Mouse (Mus musculus): ENCODE data around the gene D8Ertd738e. TPM values are rescaled to one million over a fixed set of nuclear protein-coding genes. Genes with fewer than 3 reads are reported as not detected.

Gene D8Ertd738e
- polyA plus RNA-seq, 1 experiment from 2014 or later, result 388 TPM

- 87% methylated on average over 31 of the region's 31 CpGs for WGBS
- no peak overlapping the region for H3K4me3 ChIP-seq (replicated peaks; ENCODE audit: low read depth, low read length)
- DNase-seq (ENCODE audit: low spot score) (no peak), ATAC-seq (replicated peaks; ENCODE audit: low FRiP score, low read depth) (no peak)
- peaks cover 20% of the 10 kb centered on the region for H3K4me1 ChIP-seq (replicated peaks; ENCODE audit: insufficient read depth, low read length)
- no peak overlapping the region for H3K27ac ChIP-seq
- peaks cover 57% of the 10 kb centered on the region for H3K36me3 ChIP-seq (ENCODE audit: insufficient read depth, low read length)
- H3K27me3 ChIP-seq (ENCODE audit: insufficient read depth, low read length), result no peaks in the 10 kb centered on the region
- TF ChIP-seq CTCF (IDR thresholded peaks at IDR 0.05; ENCODE audit: low read depth), result no peak
- no peaks in the 10 kb centered on the region for H3K9me3 ChIP-seq (replicated peaks; ENCODE audit: low read length)
- H3K4me2 ChIP-seq (ENCODE audit: low read length), result no peak overlapping the region
- no peak overlapping the region for H3K9ac ChIP-seq (ENCODE audit: low read depth, low read length)
These were observed 37.5 kb downstream of the D8Ertd738e start for GRCm38 (mm10) chr8:84211881-84212563.

- Histone ChIP-seq H3K4me1 (replicated peaks; ENCODE audit: insufficient read depth, low read length) (peaks cover 24% of the 10 kb centered on the region), H3K9me3 (replicated peaks; ENCODE audit: low read length) (no peaks in the 10 kb centered on the region), H3K4me2 (ENCODE audit: low read length) (no peak overlapping the region), H3K9ac (ENCODE audit: low read depth, low read length) (no peak overlapping the region), H3K36me3 (ENCODE audit: insufficient read depth, low read length) (peaks cover 50% of the 10 kb centered on the region), H3K4me3 (replicated peaks; ENCODE audit: low read depth, low read length) (no peak overlapping the region), H3K27ac (no peak overlapping the region), H3K27me3 (ENCODE audit: insufficient read depth, low read length) (no peaks in the 10 kb centered on the region)
- no peak for TF ChIP-seq CTCF (IDR thresholded peaks at IDR 0.05; ENCODE audit: low read depth)
- 88% methylated on average over 3 of the region's 3 CpGs for WGBS
- DNase-seq (ENCODE audit: low spot score) (no peak), ATAC-seq (replicated peaks; ENCODE audit: low FRiP score, low read depth) (no peak)
These were observed 38.3 kb downstream of the D8Ertd738e start for GRCm38 (mm10) chr8:84211202-84211601.

GRCm38 (mm10) chr8:84210167-84210791, 39.2 kb downstream of the D8Ertd738e start:
- H3K9me3 ChIP-seq (replicated peaks; ENCODE audit: low read length), result no peaks in the 10 kb centered on the region
- TF ChIP-seq CTCF (IDR thresholded peaks at IDR 0.05; ENCODE audit: low read depth), result peak; percentile 95
- WGBS, result 64% methylated on average over 34 of the region's 34 CpGs
- peaks cover 24% of the 10 kb centered on the region for H3K4me1 ChIP-seq (replicated peaks; ENCODE audit: insufficient read depth, low read length)
- DNase-seq (ENCODE audit: low spot score) (peak; percentile 86), ATAC-seq (replicated peaks; ENCODE audit: low FRiP score, low read depth) (no peak)
- no peak overlapping the region for H3K9ac ChIP-seq (ENCODE audit: low read depth, low read length)
- H3K4me3 ChIP-seq (replicated peaks; ENCODE audit: low read depth, low read length), result no peak overlapping the region
- H3K36me3 ChIP-seq (ENCODE audit: insufficient read depth, low read length), result peaks cover 43% of the 10 kb centered on the region
- H3K27ac ChIP-seq, result no peak overlapping the region
- H3K4me2 ChIP-seq (ENCODE audit: low read length), result no peak overlapping the region
- no peaks in the 10 kb centered on the region for H3K27me3 ChIP-seq (ENCODE audit: insufficient read depth, low read length)

GRCm38 (mm10) chr8:84208381-84209380, 40.8 kb downstream of the D8Ertd738e start:
- Histone ChIP-seq H3K4me1 (replicated peaks; ENCODE audit: insufficient read depth, low read length) (peaks cover 24% of the 10 kb centered on the region), H3K36me3 (ENCODE audit: insufficient read depth, low read length) (peaks cover 38% of the 10 kb centered on the region; the same call in 1 of the 2 replicates), H3K9ac (ENCODE audit: low read depth, low read length) (no peak overlapping the region)

GRCm38 (mm10) chr8:84207811-84208210, 41.7 kb downstream of the D8Ertd738e start:
- peaks cover 30% of the 10 kb centered on the region; the same call in 1 of the 2 replicates for H3K36me3 ChIP-seq (ENCODE audit: insufficient read depth, low read length)
- DNase-seq (ENCODE audit: low spot score), result peak; percentile 81
- TF ChIP-seq CTCF (IDR thresholded peaks at IDR 0.05; ENCODE audit: low read depth), result no peak
- H3K4me1 ChIP-seq (replicated peaks; ENCODE audit: insufficient read depth, low read length), result peaks cover 27% of the 10 kb centered on the region
- H3K4me2 ChIP-seq (ENCODE audit: low read length), result no peak overlapping the region
- H3K4me3 ChIP-seq (replicated peaks; ENCODE audit: low read depth, low read length), result no peak overlapping the region
- no peak overlapping the region for H3K9ac ChIP-seq (ENCODE audit: low read depth, low read length)
- no peaks in the 10 kb centered on the region for H3K9me3 ChIP-seq (replicated peaks; ENCODE audit: low read length)
- H3K27me3 ChIP-seq (ENCODE audit: insufficient read depth, low read length), result no peaks in the 10 kb centered on the region
- 40% methylated on average over 7 of the region's 7 CpGs for WGBS
- ATAC-seq (replicated peaks; ENCODE audit: low FRiP score, low read depth), result peak; percentile 34; the same call in 1 of the 2 replicates
- peak overlapping the region; percentile 82 for H3K27ac ChIP-seq

More at GRCm38 (mm10) chr8:84208381-84209380, 40.8 kb downstream of the D8Ertd738e start:
- WGBS, result 34% methylated on average over 17 of the region's 17 CpGs
- ATAC-seq (replicated peaks; ENCODE audit: low FRiP score, low read depth), result peak; percentile 52
- peak overlapping the region; percentile 5; the same call in 1 of the 2 replicates for H3K4me2 ChIP-seq (ENCODE audit: low read length)
- peak overlapping the region; percentile 82 for H3K27ac ChIP-seq
- H3K9me3 ChIP-seq (replicated peaks; ENCODE audit: low read length), result no peaks in the 10 kb centered on the region
- TF ChIP-seq CTCF (IDR thresholded peaks at IDR 0.05; ENCODE audit: low read depth), result peak; percentile 36; the same call in 1 of the 2 replicates
- DNase-seq (ENCODE audit: low spot score), result peak; percentile 78
- no peak overlapping the region for H3K4me3 ChIP-seq (replicated peaks; ENCODE audit: low read depth, low read length)
- no peaks in the 10 kb centered on the region for H3K27me3 ChIP-seq (ENCODE audit: insufficient read depth, low read length)

GRCm38 (mm10) chr8:84206666-84207065, 42.9 kb downstream of the D8Ertd738e start:
- TF ChIP-seq CTCF (IDR thresholded peaks at IDR 0.05; ENCODE audit: low read depth), result peak; percentile 28; the same call in 1 of the 2 replicates
- Histone ChIP-seq H3K4me3 (replicated peaks; ENCODE audit: low read depth, low read length) (no peak overlapping the region), H3K9ac (ENCODE audit: low read depth, low read length) (no peak overlapping the region), H3K36me3 (ENCODE audit: insufficient read depth, low read length) (peaks cover 23% of the 10 kb centered on the region; the same call in 1 of the 2 replicates), H3K4me2 (ENCODE audit: low read length) (no peak overlapping the region), H3K4me1 (replicated peaks; ENCODE audit: insufficient read depth, low read length) (peaks cover 35% of the 10 kb centered on the region), H3K27me3 (ENCODE audit: insufficient read depth, low read length) (no peaks in the 10 kb centered on the region), H3K27ac (no peak overlapping the region), H3K9me3 (replicated peaks; ENCODE audit: low read length) (no peaks in the 10 kb centered on the region)
- DNase-seq (ENCODE audit: low spot score) (no peak), ATAC-seq (replicated peaks; ENCODE audit: low FRiP score, low read depth) (no peak)
- 96% methylated on average over 3 of the region's 3 CpGs for WGBS
